Mouse (Mus musculus): Measurements from ENCODE around the gene Nrf1. TPM values are rescaled to one million over a fixed set of nuclear protein-coding genes. Genes with fewer than 3 reads are reported as not detected.

Gene Nrf1
- polyA plus RNA-seq, 1 experiment = 116 TPM

GRCm38 (mm10) chr6:30013520-30013919, 34.3 kb upstream of the Nrf1 start:
- WGBS = 94% methylated on average over 2 of the region's 2 CpGs
- no peaks in the 10 kb centered on the region for H3K36me3 ChIP-seq (ENCODE audit: control insufficient read depth, insufficient read depth, low read length)
- TF ChIP-seq POLR2A (IDR thresholded peaks at IDR 0.05; ENCODE audit: control insufficient read depth, extremely low read depth, insufficient read depth, low read length, poor library complexity) (no peak), CTCF (IDR thresholded peaks at IDR 0.05; ENCODE audit: borderline replicate concordance, control insufficient read depth, extremely low read depth, insufficient read depth, low read length, poor library complexity) (no peak)

GRCm38 (mm10) chr6:30014187-30014864, 33.5 kb upstream of the Nrf1 start:
- H3K36me3 ChIP-seq (ENCODE audit: control insufficient read depth, insufficient read depth, low read length) = no peaks in the 10 kb centered on the region
- no peaks in the 10 kb centered on the region for H3K27me3 ChIP-seq (ENCODE audit: control insufficient read depth, insufficient read depth, low read length)
- H3K4me3 ChIP-seq (ENCODE audit: control insufficient read depth, insufficient read depth, low read length) = no peak overlapping the region
- no peak overlapping the region for H3K27ac ChIP-seq (ENCODE audit: control insufficient read depth, insufficient read depth, low read length)
- TF ChIP-seq POLR2A (IDR thresholded peaks at IDR 0.05; ENCODE audit: control insufficient read depth, extremely low read depth, insufficient read depth, low read length, poor library complexity) = no peak
- no peak for TF ChIP-seq CTCF (IDR thresholded peaks at IDR 0.05; ENCODE audit: borderline replicate concordance, control insufficient read depth, extremely low read depth, insufficient read depth, low read length, poor library complexity)
- H3K4me1 ChIP-seq (replicated peaks; ENCODE audit: control insufficient read depth, insufficient read depth, low read length) = no peaks in the 10 kb centered on the region
- DNase-seq = no peak
- 94% methylated on average over 5 of the region's 5 CpGs for WGBS

More at GRCm38 (mm10) chr6:30013520-30013919, 34.3 kb upstream of the Nrf1 start:
- no peak for DNase-seq
- no peaks in the 10 kb centered on the region for H3K27me3 ChIP-seq (ENCODE audit: control insufficient read depth, insufficient read depth, low read length)
- H3K4me1 ChIP-seq (replicated peaks; ENCODE audit: control insufficient read depth, insufficient read depth, low read length) = no peaks in the 10 kb centered on the region
- no peak overlapping the region for H3K27ac ChIP-seq (ENCODE audit: control insufficient read depth, insufficient read depth, low read length)
- no peak overlapping the region for H3K4me3 ChIP-seq (ENCODE audit: control insufficient read depth, insufficient read depth, low read length)

- 96% methylated on average over 1 of the region's 1 CpGs for WGBS
- DNase-seq = no peak
Measured at GRCm38 (mm10) chr6:30021241-30021640, 26.5 kb upstream of the Nrf1 start.

GRCm38 (mm10) chr6:30021656-30022055, 26.1 kb upstream of the Nrf1 start:
- H3K4me3 ChIP-seq (ENCODE audit: control insufficient read depth, insufficient read depth, low read length) = no peak overlapping the region
- no peaks in the 10 kb centered on the region for H3K36me3 ChIP-seq (ENCODE audit: control insufficient read depth, insufficient read depth, low read length)
- 91% methylated on average over 5 of the region's 5 CpGs for WGBS
- DNase-seq = no peak
- no peaks in the 10 kb centered on the region for H3K4me1 ChIP-seq (replicated peaks; ENCODE audit: control insufficient read depth, insufficient read depth, low read length)
- TF ChIP-seq CTCF (IDR thresholded peaks at IDR 0.05; ENCODE audit: borderline replicate concordance, control insufficient read depth, extremely low read depth, insufficient read depth, low read length, poor library complexity) (no peak), POLR2A (IDR thresholded peaks at IDR 0.05; ENCODE audit: control insufficient read depth, extremely low read depth, insufficient read depth, low read length, poor library complexity) (no peak)
- no peaks in the 10 kb centered on the region for H3K27me3 ChIP-seq (ENCODE audit: control insufficient read depth, insufficient read depth, low read length)
- no peak overlapping the region for H3K27ac ChIP-seq (ENCODE audit: control insufficient read depth, insufficient read depth, low read length)

More at GRCm38 (mm10) chr6:30021241-30021640, 26.5 kb upstream of the Nrf1 start:
- Histone ChIP-seq H3K4me1 (replicated peaks; ENCODE audit: control insufficient read depth, insufficient read depth, low read length) (no peaks in the 10 kb centered on the region), H3K36me3 (ENCODE audit: control insufficient read depth, insufficient read depth, low read length) (no peaks in the 10 kb centered on the region), H3K27me3 (ENCODE audit: control insufficient read depth, insufficient read depth, low read length) (no peaks in the 10 kb centered on the region), H3K4me3 (ENCODE audit: control insufficient read depth, insufficient read depth, low read length) (no peak overlapping the region), H3K27ac (ENCODE audit: control insufficient read depth, insufficient read depth, low read length) (no peak overlapping the region)
- TF ChIP-seq POLR2A (IDR thresholded peaks at IDR 0.05; ENCODE audit: control insufficient read depth, extremely low read depth, insufficient read depth, low read length, poor library complexity) (no peak), CTCF (IDR thresholded peaks at IDR 0.05; ENCODE audit: borderline replicate concordance, control insufficient read depth, extremely low read depth, insufficient read depth, low read length, poor library complexity) (no peak)

GRCm38 (mm10) chr6:30026799-30027198, 21.0 kb upstream of the Nrf1 start:
- no peaks in the 10 kb centered on the region for H3K27me3 ChIP-seq (ENCODE audit: control insufficient read depth, insufficient read depth, low read length)
- no peak overlapping the region for H3K27ac ChIP-seq (ENCODE audit: control insufficient read depth, insufficient read depth, low read length)
- H3K36me3 ChIP-seq (ENCODE audit: control insufficient read depth, insufficient read depth, low read length) = no peaks in the 10 kb centered on the region
- TF ChIP-seq POLR2A (IDR thresholded peaks at IDR 0.05; ENCODE audit: control insufficient read depth, extremely low read depth, insufficient read depth, low read length, poor library complexity) (no peak), CTCF (IDR thresholded peaks at IDR 0.05; ENCODE audit: borderline replicate concordance, control insufficient read depth, extremely low read depth, insufficient read depth, low read length, poor library complexity) (no peak)
- H3K4me3 ChIP-seq (ENCODE audit: control insufficient read depth, insufficient read depth, low read length) = no peak overlapping the region
- WGBS = 67% methylated on average over 10 of the region's 10 CpGs
- no peaks in the 10 kb centered on the region for H3K4me1 ChIP-seq (replicated peaks; ENCODE audit: control insufficient read depth, insufficient read depth, low read length)
- DNase-seq = no peak

- DNase-seq = no peak
- H3K27ac ChIP-seq (ENCODE audit: control insufficient read depth, insufficient read depth, low read length) = no peak overlapping the region
- 97% methylated on average over 4 of the region's 4 CpGs for WGBS
- H3K4me1 ChIP-seq (replicated peaks; ENCODE audit: control insufficient read depth, insufficient read depth, low read length) = no peaks in the 10 kb centered on the region
- H3K36me3 ChIP-seq (ENCODE audit: control insufficient read depth, insufficient read depth, low read length) = no peaks in the 10 kb centered on the region
- no peak for TF ChIP-seq CTCF (IDR thresholded peaks at IDR 0.05; ENCODE audit: borderline replicate concordance, control insufficient read depth, extremely low read depth, insufficient read depth, low read length, poor library complexity)
- no peak for TF ChIP-seq POLR2A (IDR thresholded peaks at IDR 0.05; ENCODE audit: control insufficient read depth, extremely low read depth, insufficient read depth, low read length, poor library complexity)
- no peak overlapping the region for H3K4me3 ChIP-seq (ENCODE audit: control insufficient read depth, insufficient read depth, low read length)
- no peaks in the 10 kb centered on the region for H3K27me3 ChIP-seq (ENCODE audit: control insufficient read depth, insufficient read depth, low read length)
Measured at GRCm38 (mm10) chr6:30028358-30028757, 19.4 kb upstream of the Nrf1 start.

Measured in thymus, adult 2 months (tissue).